Mouse (Mus musculus) lung, adult 2 months (tissue): ENCODE results near the gene Matn3.

Experiments
- CTCF ChIP-seq: fragments of 200-500 bp; IDR thresholded peaks from 2 replicates; pipeline ENCODE4 v1.5.1; 2011; ENCODE audit warnings: mild to moderate bottlenecking, low read length, control low read depth; ENCODE audit not compliant: insufficient read depth
- POLR2A ChIP-seq: fragments of 200-500 bp; IDR thresholded peaks from 2 replicates; pipeline ENCODE4 v1.6.1; 2011; ENCODE audit warnings: low read depth, mild to moderate bottlenecking, control low read depth, low read length, borderline replicate concordance; ENCODE audit errors: extremely low read depth

GRCm38 (mm10) chr12:8931083-8931482, 16.6 kb upstream of the Matn3 start:
- TF ChIP-seq CTCF: no peak
- no peak for TF ChIP-seq POLR2A
